Comparison of ENCODE assay signal across 13 mouse cellular contexts in genomic region chr5:113623052-113623451, GRCm38 (mm10).
"Had no signal": no experiment of that assay in that cellular context is flagged by ENCODE, and none has a peak within 500 bp of the region (broad histone marks: within the 10 kb centered on the region; RNA-seq: fewer than 3 reads in every experiment).

No protein-coding gene starts in this region.

- H3K27ac ChIP-seq: left cerebral cortex, adult 2 months; limb, embryonic 15.5 days; liver, embryonic 12.5 days; midbrain, embryonic 12.5 days; neural tube, embryonic 13.5 days; stomach, postnatal 0 days had no signal

- DNase-seq: kidney, adult 8-10 months; kidney, postnatal 25 days; lung, embryonic 14.5 days; lung, postnatal 10 days; lung, postnatal 4 days; right cerebral cortex, adult 18-20 months; right cerebral cortex, postnatal 25 days had no signal

- H3K4me3 ChIP-seq: left cerebral cortex, adult 2 months; limb, embryonic 15.5 days; liver, embryonic 12.5 days; midbrain, embryonic 12.5 days; neural tube, embryonic 13.5 days had no signal

- H3K27me3 ChIP-seq: limb, embryonic 15.5 days; neural tube, embryonic 13.5 days had no signal

- H3K9me3 ChIP-seq: limb, embryonic 15.5 days; liver, embryonic 12.5 days; midbrain, embryonic 12.5 days; neural tube, embryonic 13.5 days had no signal

- ATAC-seq: liver, embryonic 12.5 days had no signal

- H3K4me1 ChIP-seq: liver, embryonic 12.5 days had no signal

- H3K4me2 ChIP-seq: limb, embryonic 15.5 days; liver, embryonic 12.5 days; lung, embryonic 14.5 days; midbrain, embryonic 12.5 days; neural tube, embryonic 13.5 days had no signal

- H3K9ac ChIP-seq: limb, embryonic 15.5 days; liver, embryonic 12.5 days; lung, embryonic 14.5 days; midbrain, embryonic 12.5 days; neural tube, embryonic 13.5 days had no signal

- H3K36me3 ChIP-seq: limb, embryonic 15.5 days; liver, embryonic 12.5 days; midbrain, embryonic 12.5 days; neural tube, embryonic 13.5 days had no signal
